Mouse (Mus musculus) intestine, embryonic 15.5 days (tissue): ENCODE data around the gene Rpe. TPM values are rescaled to one million over a fixed set of nuclear protein-coding genes. Genes with fewer than 3 reads are reported as not detected.
A peak's percentile ranks its signal among the peaks of the same experiment; 100 is the strongest.

Experiments used
- ATAC-seq: fragments of 200-750 bp; cut with Nextera tagmentation; 2 replicates; pipeline ENCODE4 v1.8.0; 2017; ENCODE audit warnings: moderate TSS enrichment, moderate library complexity
- H3K27ac ChIP-seq: fragments of 300-500 bp; sonication (generic); 2 replicates; pipeline ENCODE4 v1.5.1; 2015; ENCODE audit warnings: mild to moderate bottlenecking, inconsistent platforms
- H3K27me3 ChIP-seq: fragments of 300-500 bp; sonication (generic); replicated peaks from 2 replicates; pipeline ENCODE4 v1.6.1; 2015; ENCODE audit warnings: inconsistent platforms
- H3K36me3 ChIP-seq: fragments of 300-500 bp; sonication (generic); 2 replicates; pipeline ENCODE4 v1.6.1; 2015; ENCODE audit warnings: inconsistent platforms
- H3K4me1 ChIP-seq: fragments of 300-500 bp; sonication (generic); replicated peaks from 2 replicates; pipeline ENCODE4 v1.6.1; 2015; ENCODE audit warnings: inconsistent platforms
- H3K4me2 ChIP-seq: fragments of 300-500 bp; sonication (generic); replicated peaks from 2 replicates; pipeline ENCODE4 v1.6.1; 2015; ENCODE audit warnings: mild to moderate bottlenecking, inconsistent platforms
- H3K4me3 ChIP-seq: fragments of 300-500 bp; sonication (generic); replicated peaks from 2 replicates; pipeline ENCODE4 v1.5.1; 2015; ENCODE audit warnings: inconsistent platforms
- H3K9ac ChIP-seq: fragments of 300-500 bp; sonication (generic); 2 replicates; pipeline ENCODE4 v1.6.1; 2015; ENCODE audit warnings: inconsistent platforms
- H3K9me3 ChIP-seq: fragments of 300-500 bp; sonication (generic); 2 replicates; pipeline ENCODE4 v1.6.1; 2016; ENCODE audit warnings: inconsistent platforms
- WGBS: fragments of 180-500 bp; shearing (Covaris S2); methylation state at CpG from one replicate; pipeline ENCODE4 v1.1.7; 2015; 5-methylcytosine and 5-hydroxymethylcytosine counted together
- polyA plus RNA-seq: library from polyadenylated mRNA; unstranded; fragments of >200 nt; fragmentation: Nextera tagmentation; extraction: Ambion mirVana; gene quantifications from 2 replicates; pipeline ENCODE4 v1.2.1, GENCODE M21; 2015

The Rpe gene
- polyA plus RNA-seq: 60.4 and 64.6 TPM in 2 replicates

- WGBS: under 1% methylated on average over 73 of the region's 73 CpGs
- H3K36me3 ChIP-seq: no peaks in the 10 kb centered on the region
- H3K9me3 ChIP-seq: no peaks in the 10 kb centered on the region
- H3K4me1 ChIP-seq: 0 out of 2 replicates have a peak, but pooled peaks cover 3% of the 10 kb centered on the region
- H3K9ac ChIP-seq: peak within 1 kb of the TSS; percentile 69
- H3K4me3 ChIP-seq: peak within 1 kb of the TSS; percentile 85
- H3K27me3 ChIP-seq: no peaks in the 10 kb centered on the region
- H3K4me2 ChIP-seq: peak within 1 kb of the TSS; percentile 56
- peak within 1 kb of the TSS; percentile 81 for H3K27ac ChIP-seq
- ATAC-seq: peak; percentile 100
These were observed at the start of gene Rpe for GRCm38 (mm10) chr1:66700693-66701575. Rpe (plus strand) TSS chr1:66700831.

GRCm38 (mm10) chr1:66655119-66655746, 45.4 kb upstream of the Rpe start:
- Histone ChIP-seq H3K4me2 (no peak overlapping the region), H3K4me1 (no peaks in the 10 kb centered on the region), H3K27me3 (no peaks in the 10 kb centered on the region), H3K36me3 (no peaks in the 10 kb centered on the region), H3K27ac (no peak overlapping the region), H3K4me3 (no peak overlapping the region), H3K9ac (no peak overlapping the region), H3K9me3 (no peaks in the 10 kb centered on the region)
- ATAC-seq: no peak
- 65% methylated on average over 4 of the region's 4 CpGs for WGBS

GRCm38 (mm10) chr1:66655747-66656119, 44.9 kb upstream of the Rpe start:
- Histone ChIP-seq H3K4me2 (no peak overlapping the region), H3K27me3 (no peaks in the 10 kb centered on the region), H3K4me1 (no peaks in the 10 kb centered on the region), H3K27ac (no peak overlapping the region), H3K36me3 (no peaks in the 10 kb centered on the region), H3K9ac (no peak overlapping the region), H3K9me3 (no peaks in the 10 kb centered on the region), H3K4me3 (no peak overlapping the region)
- ATAC-seq: no peak

- no peak overlapping the region for H3K27ac ChIP-seq
- no peaks in the 10 kb centered on the region for H3K36me3 ChIP-seq
- H3K4me1 ChIP-seq: no peaks in the 10 kb centered on the region
- H3K9ac ChIP-seq: no peak overlapping the region
- no peaks in the 10 kb centered on the region for H3K9me3 ChIP-seq
- ATAC-seq: no peak
- no peak overlapping the region for H3K4me2 ChIP-seq
- no peaks in the 10 kb centered on the region for H3K27me3 ChIP-seq
- 69% methylated on average over 7 of the region's 7 CpGs for WGBS
- no peak overlapping the region for H3K4me3 ChIP-seq
These were observed 29.2 kb upstream of the Rpe start for GRCm38 (mm10) chr1:66671475-66671874.

GRCm38 (mm10) chr1:66672812-66673211, 27.8 kb upstream of the Rpe start:
- Histone ChIP-seq H3K4me2 (no peak overlapping the region), H3K4me3 (no peak overlapping the region), H3K27me3 (no peaks in the 10 kb centered on the region), H3K9ac (no peak overlapping the region), H3K36me3 (no peaks in the 10 kb centered on the region), H3K4me1 (no peaks in the 10 kb centered on the region), H3K27ac (no peak overlapping the region), H3K9me3 (no peaks in the 10 kb centered on the region)
- ATAC-seq: no peak
- WGBS: 85% methylated on average over 7 of the region's 7 CpGs

GRCm38 (mm10) chr1:66677928-66678327, 22.7 kb upstream of the Rpe start:
- Histone ChIP-seq H3K9me3 (no peaks in the 10 kb centered on the region), H3K27ac (no peak overlapping the region), H3K4me2 (no peak overlapping the region), H3K4me3 (no peak overlapping the region), H3K27me3 (no peaks in the 10 kb centered on the region), H3K4me1 (no peaks in the 10 kb centered on the region), H3K36me3 (no peaks in the 10 kb centered on the region), H3K9ac (no peak overlapping the region)
- 81% methylated on average over 14 of the region's 14 CpGs for WGBS
- ATAC-seq: no peak

GRCm38 (mm10) chr1:66678662-66679061, 22.0 kb upstream of the Rpe start:
- H3K9me3 ChIP-seq: no peaks in the 10 kb centered on the region
- H3K4me1 ChIP-seq: no peaks in the 10 kb centered on the region
- 44% methylated on average over 2 of the region's 2 CpGs for WGBS
- H3K4me2 ChIP-seq: no peak overlapping the region
- no peak overlapping the region for H3K9ac ChIP-seq
- H3K27ac ChIP-seq: no peak overlapping the region
- ATAC-seq: no peak
- no peaks in the 10 kb centered on the region for H3K27me3 ChIP-seq
- H3K4me3 ChIP-seq: no peak overlapping the region
- no peaks in the 10 kb centered on the region for H3K36me3 ChIP-seq

GRCm38 (mm10) chr1:66682974-66683373, 17.7 kb upstream of the Rpe start:
- no peak overlapping the region for H3K27ac ChIP-seq
- H3K27me3 ChIP-seq: no peaks in the 10 kb centered on the region
- ATAC-seq: no peak
- H3K4me3 ChIP-seq: no peak overlapping the region
- no peaks in the 10 kb centered on the region for H3K4me1 ChIP-seq
- no peak overlapping the region for H3K4me2 ChIP-seq
- WGBS: 79% methylated on average over 5 of the region's 5 CpGs
- H3K36me3 ChIP-seq: no peaks in the 10 kb centered on the region
- H3K9ac ChIP-seq: no peak overlapping the region
- H3K9me3 ChIP-seq: no peaks in the 10 kb centered on the region

- no peak overlapping the region for H3K4me2 ChIP-seq
- no peak for ATAC-seq
- no peaks in the 10 kb centered on the region for H3K27me3 ChIP-seq
- H3K9ac ChIP-seq: no peak overlapping the region
- no peaks in the 10 kb centered on the region for H3K9me3 ChIP-seq
- 68% methylated on average over 3 of the region's 3 CpGs for WGBS
- H3K4me3 ChIP-seq: no peak overlapping the region
- H3K36me3 ChIP-seq: no peaks in the 10 kb centered on the region
- H3K27ac ChIP-seq: no peak overlapping the region
- H3K4me1 ChIP-seq: no peaks in the 10 kb centered on the region
These were observed 8.9 kb upstream of the Rpe start for GRCm38 (mm10) chr1:66691772-66692171.

GRCm38 (mm10) chr1:66692308-66692707, 8.3 kb upstream of the Rpe start:
- Histone ChIP-seq H3K36me3 (no peaks in the 10 kb centered on the region), H3K9me3 (no peaks in the 10 kb centered on the region), H3K9ac (no peak overlapping the region), H3K27me3 (no peaks in the 10 kb centered on the region), H3K4me2 (no peak overlapping the region), H3K27ac (no peak overlapping the region), H3K4me3 (no peak overlapping the region), H3K4me1 (no peaks in the 10 kb centered on the region)
- no peak for ATAC-seq
- 65% methylated on average over 1 of the region's 1 CpGs for WGBS

GRCm38 (mm10) chr1:66692780-66693392, 7.7 kb upstream of the Rpe start:
- no peak overlapping the region for H3K4me3 ChIP-seq
- ATAC-seq: no peak
- H3K27me3 ChIP-seq: no peaks in the 10 kb centered on the region
- no peak overlapping the region for H3K27ac ChIP-seq
- H3K9ac ChIP-seq: no peak overlapping the region
- no peaks in the 10 kb centered on the region for H3K4me1 ChIP-seq
- no peaks in the 10 kb centered on the region for H3K36me3 ChIP-seq
- H3K4me2 ChIP-seq: no peak overlapping the region
- H3K9me3 ChIP-seq: no peaks in the 10 kb centered on the region
- 86% methylated on average over 8 of the region's 8 CpGs for WGBS

- H3K36me3 ChIP-seq: no peaks in the 10 kb centered on the region
These were observed 6.4 kb upstream of the Rpe start for GRCm38 (mm10) chr1:66694266-66694665.

More at GRCm38 (mm10) chr1:66694266-66694665, 6.4 kb upstream of the Rpe start:
- Histone ChIP-seq H3K27ac (no peak overlapping the region), H3K9me3 (no peaks in the 10 kb centered on the region), H3K9ac (no peak overlapping the region), H3K27me3 (no peaks in the 10 kb centered on the region), H3K4me2 (no peak overlapping the region), H3K4me1 (no peaks in the 10 kb centered on the region), H3K4me3 (no peak overlapping the region)
- no peak for ATAC-seq
- WGBS: 70% methylated on average over 5 of the region's 5 CpGs
